Mouse (Mus musculus) spleen, adult 2 months (tissue): ENCODE measurements around the gene Med4.

ENCODE experiments used
- CTCF ChIP-seq: fragments of 200-500 bp; IDR thresholded peaks from 2 replicates; pipeline ENCODE4 v1.5.1; 2011; ENCODE audit warnings: mild to moderate bottlenecking, inconsistent platforms; ENCODE audit not compliant: insufficient read depth, insufficient read length, insufficient replicate concordance; ENCODE audit errors: extremely low read depth
- POLR2A ChIP-seq: fragments of 200-500 bp; IDR thresholded peaks from 2 replicates; pipeline ENCODE4 v1.6.1; 2011; ENCODE audit warnings: low read depth, low read length, inconsistent platforms

DNA sequence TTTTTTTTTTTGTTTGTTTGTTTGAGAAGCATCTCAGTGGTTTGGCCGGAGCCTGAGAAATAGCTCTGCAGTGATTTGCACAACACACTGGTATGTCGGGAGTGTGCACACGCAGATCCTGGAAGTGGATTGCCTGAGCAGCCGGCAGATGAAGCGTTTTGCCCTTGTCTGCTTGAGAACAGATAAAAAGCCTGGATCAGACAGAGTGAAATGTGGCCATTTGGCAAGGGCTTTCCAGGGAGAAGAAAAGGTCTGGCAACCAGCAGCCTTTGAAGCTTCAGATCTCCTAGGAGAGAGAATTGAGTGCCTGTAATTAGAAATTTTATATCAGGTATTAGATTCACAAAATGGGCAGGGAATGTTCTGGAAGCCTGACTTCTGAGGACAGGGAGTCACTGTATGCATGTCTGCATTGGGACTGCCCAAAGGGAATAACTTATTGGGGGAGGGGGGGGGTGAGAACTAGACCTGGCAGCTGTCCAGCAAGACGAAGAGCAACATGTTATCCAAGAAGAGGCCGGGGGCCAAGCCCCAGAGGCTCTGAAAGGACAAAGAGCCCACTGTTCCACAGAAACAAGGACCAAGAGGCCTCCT, 7.1 kb upstream of the Med4 start:
- TF ChIP-seq CTCF (no peak), POLR2A (no peak)
